Mouse (Mus musculus) cerebellum, postnatal 10 days (tissue): ENCODE measurements around the gene Ddx19b.

Source experiments
- DNase-seq, 2 experiments: peaks; one replicate each; pipeline ENCODE4 v3.0.0; 2021; ENCODE audit warnings: mixed read lengths in 2 of 2

Ddx19b gene

DNA sequence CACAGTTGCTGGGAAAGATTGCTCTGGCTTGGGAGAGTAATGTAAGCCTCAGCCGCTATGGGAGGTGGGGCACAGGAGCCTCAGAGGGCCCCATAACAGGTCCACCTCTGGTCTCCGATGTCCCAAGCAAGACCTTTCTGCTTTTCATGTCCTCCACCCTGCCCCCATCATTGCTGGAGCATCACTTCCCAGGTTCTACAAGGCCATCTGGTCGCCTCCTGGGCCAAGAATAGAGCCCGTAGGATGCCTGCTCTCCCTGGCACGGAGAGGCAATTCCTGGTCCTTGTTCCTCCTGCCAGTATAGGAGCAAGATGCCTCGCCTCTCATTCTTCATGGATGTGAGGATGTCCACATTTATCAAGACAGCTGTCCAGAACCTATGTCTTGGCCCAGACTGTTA, 71.6 kb downstream of the Ddx19b start:
- peak; percentile 93 to 96 for DNase-seq

DNA sequence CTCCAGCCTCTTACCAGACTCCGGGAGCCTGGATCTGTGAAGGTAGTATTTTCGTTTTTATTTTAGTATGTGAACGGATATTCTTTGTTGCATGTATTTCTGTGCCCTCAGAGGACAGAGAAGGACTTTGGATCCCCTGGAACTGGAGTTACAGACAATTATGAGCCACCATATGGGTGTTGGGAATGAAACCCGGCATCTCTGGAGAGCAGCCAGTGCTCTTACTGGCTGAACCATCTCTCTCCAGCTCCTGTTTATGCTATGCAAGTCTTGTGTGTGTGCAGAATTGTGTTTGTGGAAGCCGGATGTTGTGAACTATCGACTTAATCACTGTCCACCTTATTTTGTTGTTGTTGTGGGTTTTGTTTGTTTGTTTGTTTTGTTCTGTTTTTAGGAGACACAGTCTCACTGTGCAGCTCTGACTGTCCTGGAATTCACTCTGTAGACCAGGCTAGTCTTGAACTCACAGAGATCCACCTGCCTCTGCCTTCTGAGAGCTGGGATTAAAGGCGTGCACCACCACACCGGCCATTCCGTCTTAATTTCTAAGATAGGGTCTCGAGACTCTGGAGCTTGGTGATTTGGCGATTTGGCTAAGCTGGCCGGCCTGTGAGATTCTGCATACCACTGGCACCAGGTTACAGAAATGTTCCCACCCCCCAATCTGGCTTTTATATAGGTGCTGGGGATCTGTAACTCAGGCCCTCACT, 72.3 kb downstream of the Ddx19b start:
- DNase-seq, result peak; percentile 90 to 91

DNA sequence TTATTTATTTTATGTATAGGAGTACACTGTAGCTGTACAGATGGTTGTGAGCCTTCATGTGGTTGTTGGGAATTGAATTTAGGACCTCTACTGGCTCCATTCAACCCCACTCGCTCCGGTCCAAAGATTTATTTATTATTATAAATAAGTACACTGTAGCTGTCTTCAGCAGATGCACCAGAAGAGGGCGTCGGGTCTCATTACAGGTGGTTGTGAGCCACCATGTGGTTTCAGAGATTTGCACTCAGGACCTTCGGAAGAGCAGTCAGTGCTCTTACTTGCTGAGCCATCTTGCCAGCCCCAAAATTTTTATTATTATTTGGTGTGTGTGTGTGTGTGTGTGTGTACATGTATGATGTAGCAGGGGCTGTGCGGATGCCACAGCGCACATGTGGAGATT, 73.0 kb downstream of the Ddx19b start:
- DNase-seq, result peak in 1 of 2 experiments; percentile 29

DNA sequence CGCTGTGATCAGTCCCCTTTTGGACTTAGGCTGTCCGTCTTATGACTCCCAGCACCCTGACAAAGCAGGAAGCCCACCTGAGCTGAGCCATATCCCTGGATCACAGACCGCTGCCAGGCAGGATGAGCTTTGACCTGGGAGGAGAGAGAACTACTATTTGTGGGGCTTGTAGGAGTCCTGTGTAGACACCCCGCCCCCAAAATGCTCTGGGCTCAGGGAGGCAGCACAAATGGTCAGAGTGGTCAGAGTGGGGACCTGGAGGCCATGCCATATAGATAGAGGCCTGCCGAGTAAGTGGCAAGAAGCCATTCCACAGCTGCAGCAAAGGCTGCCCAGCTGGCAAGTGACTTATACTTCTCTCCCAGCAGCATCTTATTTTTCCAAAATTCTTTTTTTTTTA, 73.4 kb downstream of the Ddx19b start:
- peak; percentile 50 to 56 for DNase-seq

DNA sequence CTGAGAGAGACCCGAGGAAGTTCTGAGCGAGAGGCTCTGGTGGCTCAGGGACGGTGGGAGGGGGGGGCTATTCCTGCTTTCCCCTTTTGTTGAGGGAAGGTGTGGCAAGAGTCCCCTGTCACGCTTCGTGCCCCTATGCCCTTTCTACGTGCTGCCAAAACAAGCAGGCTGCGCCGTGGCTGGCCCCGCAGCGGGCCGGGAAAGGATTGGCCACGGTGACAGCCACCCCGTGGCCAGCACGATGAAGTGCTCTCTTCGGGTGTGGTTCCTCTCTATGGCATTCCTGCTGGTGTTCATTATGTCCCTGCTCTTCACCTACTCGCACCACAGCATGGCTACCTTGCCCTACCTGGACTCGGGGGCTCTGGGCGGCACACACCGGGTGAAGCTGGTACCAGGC, 74.1 kb downstream of the Ddx19b start:
- peak; percentile 78 to 81 for DNase-seq

DNA sequence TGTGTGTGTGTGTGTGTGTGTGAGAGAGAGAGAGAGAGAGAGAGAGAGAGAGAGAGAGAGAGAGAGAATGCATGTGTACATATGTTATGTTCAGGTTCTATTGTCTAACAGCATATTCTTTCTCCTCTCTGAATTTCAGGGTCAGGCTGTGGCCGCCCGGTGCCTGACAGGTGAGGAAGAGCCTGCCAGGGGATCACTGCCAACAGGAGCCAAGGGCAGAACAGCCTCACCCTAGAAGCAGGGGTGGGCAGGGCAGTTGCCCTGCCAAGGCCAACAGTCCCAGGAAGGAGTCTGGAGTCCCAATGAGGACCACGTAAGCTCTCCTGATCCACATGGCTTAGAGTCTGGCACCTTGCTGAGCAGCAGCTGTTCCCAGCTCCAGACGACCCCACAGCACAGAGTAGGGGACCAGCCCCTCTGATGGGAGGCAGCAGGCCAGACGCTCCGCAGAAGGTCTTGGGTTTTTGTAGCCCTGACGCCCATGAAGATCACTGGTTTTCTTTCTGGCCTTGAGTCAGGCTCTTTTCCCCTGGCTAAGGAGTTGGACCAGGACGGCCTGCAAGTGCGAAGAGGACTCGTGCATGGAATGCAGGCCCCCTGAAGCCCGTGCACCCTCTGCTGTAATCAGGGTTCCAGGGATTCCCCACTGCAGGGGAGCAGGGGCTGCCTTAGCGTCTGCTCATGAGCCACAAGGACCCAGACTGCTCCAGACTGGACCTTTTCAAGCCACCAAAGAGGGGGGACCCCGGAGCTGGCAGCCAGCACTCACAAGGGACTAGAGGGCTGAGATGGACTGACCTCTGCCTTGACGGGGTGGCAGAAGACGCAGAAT, 74.7 kb downstream of the Ddx19b start:
- peak; percentile 72 to 85 for DNase-seq

DNA sequence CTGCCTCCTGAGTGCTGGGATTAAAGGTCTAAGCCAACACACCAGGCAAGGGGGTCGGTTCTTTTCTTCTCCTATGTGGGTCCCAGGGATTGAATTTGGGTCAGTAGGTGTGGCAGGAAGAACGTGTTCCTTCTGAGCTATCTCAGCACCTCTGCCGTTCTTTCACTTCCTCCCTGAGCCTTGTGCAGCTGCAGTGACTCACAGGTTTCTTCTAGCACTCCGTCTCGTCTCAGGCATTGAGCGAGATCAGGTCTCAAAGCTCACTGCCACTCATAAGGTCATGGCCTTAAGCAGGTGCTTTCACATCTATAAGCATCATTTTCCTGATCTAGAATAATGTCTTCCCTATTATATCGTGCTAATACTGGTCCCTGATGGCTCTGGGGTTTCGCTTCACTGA, 76.8 kb downstream of the Ddx19b start:
- no peak for DNase-seq
